Mouse (Mus musculus): Measurements from ENCODE around the gene Cip2a.

- TF ChIP-seq CTCF (IDR thresholded peaks at IDR 0.05; ENCODE audit: borderline replicate concordance, insufficient read depth, low read depth, low read length) (no peak), POLR2A (IDR thresholded peaks at IDR 0.05; ENCODE audit: borderline replicate concordance, insufficient read depth, low read length) (no peak)
Measured at GRCm38 (mm10) chr16:48973548-48973947, 20.4 kb upstream of the Cip2a start.

Data from cerebellum, adult 2 months (tissue).